Mouse (Mus musculus) kidney, adult 2 months (tissue): ENCODE measurements around the gene Wdr64.

Experiments used
- CTCF ChIP-seq: fragments of 200-500 bp; conservative IDR thresholded peaks from 2 replicates; pipeline ENCODE4 v1.5.1; 2011; ENCODE audit warnings: low read depth, mild to moderate bottlenecking, control low read depth, low read length, moderate library complexity, mixed read lengths; ENCODE audit not compliant: insufficient read depth, insufficient read length
- POLR2A ChIP-seq: fragments of 200-500 bp; IDR thresholded peaks from one replicate; pipeline ENCODE4 v1.6.1; 2011; ENCODE audit warnings: low read depth, low read length, control low read depth

- TF ChIP-seq CTCF (no peak), POLR2A (no peak)
These were observed 6.6 kb upstream of the Wdr64 start for GRCm38 (mm10) chr1:175691686-175692245.
